Comparison of ENCODE assay signal across 24 mouse cellular contexts in the genomic region with DNA sequence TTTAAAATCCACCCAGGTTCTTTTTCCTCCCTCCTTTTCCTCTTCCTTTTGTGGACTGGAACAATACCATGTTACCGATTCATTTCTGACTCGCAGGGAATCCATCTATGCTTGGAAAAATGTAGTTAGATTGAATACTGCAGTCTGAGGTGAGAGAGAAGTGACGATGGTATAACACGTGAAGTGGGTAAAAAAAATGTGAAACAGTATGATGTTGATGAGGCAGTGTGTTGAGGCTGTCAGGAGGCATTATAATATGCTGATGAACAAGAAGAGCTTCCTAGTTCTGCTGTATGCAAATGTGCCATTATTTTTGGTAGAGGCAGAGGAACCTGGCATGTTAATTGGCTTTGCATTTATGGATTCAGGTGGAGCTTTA.
DNase-seq lines count a peak whose midpoint lies in the region; ATAC-seq lines count a peak whose summit lies in the region.
"Had no signal": no experiment of that assay in that cellular context is flagged by ENCODE, and none has a peak within 500 bp of the region (broad histone marks: within the 10 kb centered on the region; RNA-seq: fewer than 3 reads in every experiment).

No protein-coding gene starts in this region.

- peaks cover 7% of the 10 kb centered on the region for H3K4me1 ChIP-seq in hindbrain, embryonic 12.5 days
- no peaks in the 10 kb centered on the region for H3K4me1 ChIP-seq in hindbrain, embryonic 11.5 days (replicated peaks; ENCODE audit: control insufficient read depth, insufficient read depth, low read length)
- H3K4me1 ChIP-seq in forebrain, embryonic 13.5 days, result peaks cover 14% of the 10 kb centered on the region
- no peaks in the 10 kb centered on the region; the same call in 1 of the 2 replicates for H3K4me1 ChIP-seq in hindbrain, embryonic 16.5 days (ENCODE audit: control insufficient read depth, insufficient read depth, low read depth, low read length)
- peaks cover 10% of the 10 kb centered on the region for H3K4me1 ChIP-seq in midbrain, embryonic 15.5 days
- H3K4me1 ChIP-seq: heart, embryonic 10.5 days; intestine, embryonic 15.5 days; limb, embryonic 15.5 days; stomach, embryonic 15.5 days had no signal

- ATAC-seq in hindbrain, embryonic 12.5 days (ENCODE audit: low FRiP score), result 0 out of 2 replicates have a peak, but pooled peaks have one; percentile 40
- ATAC-seq in hindbrain, embryonic 11.5 days (ENCODE audit: low FRiP score), result no peak
- peak; percentile 66 for ATAC-seq in forebrain, embryonic 13.5 days
- ATAC-seq in hindbrain, embryonic 16.5 days, result peak; percentile 24; the same call in 1 of the 2 replicates
- ATAC-seq in midbrain, embryonic 15.5 days (replicated peaks), result peak; percentile 81
- ATAC-seq: CD4-positive, CD25-positive, alpha-beta regulatory T cell, adult 4 months; intestine, embryonic 15.5 days had no signal

- H3K4me2 ChIP-seq in hindbrain, embryonic 12.5 days (replicated peaks), result peak overlapping the region; percentile 25
- H3K4me2 ChIP-seq in hindbrain, embryonic 11.5 days (replicated peaks; ENCODE audit: low read depth, low read length), result no peak overlapping the region
- H3K4me2 ChIP-seq in forebrain, embryonic 13.5 days, result peak overlapping the region; percentile 12
- peak overlapping the region; percentile 21 for H3K4me2 ChIP-seq in hindbrain, embryonic 16.5 days (ENCODE audit: low read length)
- peak overlapping the region; percentile 19; the same call in 1 of the 2 replicates for H3K4me2 ChIP-seq in midbrain, embryonic 15.5 days
- H3K4me2 ChIP-seq: intestine, embryonic 15.5 days; limb, embryonic 15.5 days; lung, embryonic 14.5 days; neural tube, embryonic 13.5 days; stomach, embryonic 15.5 days had no signal

- no peaks in the 10 kb centered on the region for H3K9me3 ChIP-seq in hindbrain, embryonic 12.5 days (replicated peaks)
- H3K9me3 ChIP-seq in hindbrain, embryonic 11.5 days (ENCODE audit: control insufficient read depth, low read length), result no peaks in the 10 kb centered on the region
- no peaks in the 10 kb centered on the region for H3K9me3 ChIP-seq in forebrain, embryonic 13.5 days (replicated peaks)
- no peaks in the 10 kb centered on the region for H3K9me3 ChIP-seq in hindbrain, embryonic 16.5 days (ENCODE audit: control insufficient read depth, low read length)
- H3K9me3 ChIP-seq in midbrain, embryonic 15.5 days, result no peaks in the 10 kb centered on the region
- H3K9me3 ChIP-seq: heart, embryonic 10.5 days; intestine, embryonic 15.5 days; limb, embryonic 15.5 days; neural tube, embryonic 13.5 days; stomach, embryonic 15.5 days had no signal

- 37% methylated on average over 4 of the region's 4 CpGs for WGBS in hindbrain, embryonic 12.5 days
- WGBS in hindbrain, embryonic 11.5 days, result 30% methylated on average over 4 of the region's 4 CpGs
- WGBS in forebrain, embryonic 13.5 days, result 4% methylated on average over 4 of the region's 4 CpGs
- 12% methylated on average over 4 of the region's 4 CpGs for WGBS in hindbrain, embryonic 16.5 days
- WGBS in midbrain, embryonic 15.5 days, result 8% methylated on average over 4 of the region's 4 CpGs

- DNase-seq in hindbrain, embryonic 11.5 days (ENCODE audit: low spot score), result no peak
- no peak for DNase-seq in right cerebral cortex, adult 18-20 months
- no peak for DNase-seq in natural killer cell, adult 2 months (ENCODE audit: low spot score in 2 of 2)
- DNase-seq in left cerebral cortex, postnatal 25 days (ENCODE audit: low spot score in 2 of 2), result no peak
- DNase-seq: adrenal gland, postnatal 25 days; cerebellum, adult 9-10 months; gastrocnemius, adult 2 months; heart, postnatal 4 days; kidney, postnatal 36 days; left cerebral cortex, postnatal 4 days; lung, embryonic 14.5 days; thymus, adult 18-20 months; thymus, postnatal 36 days had no signal

- H3K36me3 ChIP-seq in hindbrain, embryonic 12.5 days, result no peaks in the 10 kb centered on the region
- H3K36me3 ChIP-seq in hindbrain, embryonic 11.5 days (ENCODE audit: control insufficient read depth, insufficient read depth, low read length), result no peaks in the 10 kb centered on the region
- no peaks in the 10 kb centered on the region for H3K36me3 ChIP-seq in forebrain, embryonic 13.5 days (ENCODE audit: poor library complexity, severe bottlenecking)
- no peaks in the 10 kb centered on the region for H3K36me3 ChIP-seq in hindbrain, embryonic 16.5 days (ENCODE audit: control insufficient read depth, insufficient read depth, low read length)
- no peaks in the 10 kb centered on the region for H3K36me3 ChIP-seq in midbrain, embryonic 15.5 days (replicated peaks)
- H3K36me3 ChIP-seq: heart, embryonic 10.5 days; intestine, embryonic 15.5 days; limb, embryonic 15.5 days; neural tube, embryonic 13.5 days; stomach, embryonic 15.5 days had no signal

- H3K4me3 ChIP-seq in hindbrain, embryonic 12.5 days, result no peak overlapping the region
- H3K4me3 ChIP-seq in hindbrain, embryonic 11.5 days (ENCODE audit: low read depth, low read length), result no peak overlapping the region
- H3K4me3 ChIP-seq in forebrain, embryonic 13.5 days, result no peak overlapping the region
- no peak overlapping the region for H3K4me3 ChIP-seq in hindbrain, embryonic 16.5 days (ENCODE audit: low read length)
- no peak overlapping the region for H3K4me3 ChIP-seq in midbrain, embryonic 15.5 days
- H3K4me3 ChIP-seq: gastrocnemius, adult 2 months; heart, embryonic 10.5 days; intestine, embryonic 15.5 days; limb, embryonic 15.5 days; neural tube, embryonic 13.5 days; stomach, embryonic 15.5 days had no signal

- 0 out of 2 replicates have a peak overlapping the region, but pooled peaks have one; percentile 55 for H3K27ac ChIP-seq in hindbrain, embryonic 12.5 days
- no peak overlapping the region for H3K27ac ChIP-seq in hindbrain, embryonic 11.5 days (ENCODE audit: low read depth, low read length)
- H3K27ac ChIP-seq in forebrain, embryonic 13.5 days, result peak overlapping the region; percentile 4; the same call in 1 of the 2 replicates
- no peak overlapping the region for H3K27ac ChIP-seq in hindbrain, embryonic 16.5 days (ENCODE audit: low read depth, low read length)
- peak overlapping the region; percentile 37 for H3K27ac ChIP-seq in midbrain, embryonic 15.5 days
- H3K27ac ChIP-seq: gastrocnemius, adult 2 months; heart, embryonic 10.5 days; intestine, embryonic 15.5 days; limb, embryonic 15.5 days; liver, embryonic 14.5 days; neural tube, embryonic 13.5 days; stomach, embryonic 15.5 days had no signal

- no peaks in the 10 kb centered on the region for H3K27me3 ChIP-seq in hindbrain, embryonic 12.5 days
- no peaks in the 10 kb centered on the region for H3K27me3 ChIP-seq in hindbrain, embryonic 11.5 days (ENCODE audit: control insufficient read depth, insufficient read depth, low read length)
- no peaks in the 10 kb centered on the region for H3K27me3 ChIP-seq in forebrain, embryonic 13.5 days
- H3K27me3 ChIP-seq in hindbrain, embryonic 16.5 days (replicated peaks; ENCODE audit: control insufficient read depth, insufficient read depth, low read length), result no peaks in the 10 kb centered on the region
- H3K27me3 ChIP-seq in midbrain, embryonic 15.5 days (replicated peaks), result no peaks in the 10 kb centered on the region
- H3K27me3 ChIP-seq: intestine, embryonic 15.5 days; limb, embryonic 15.5 days; neural tube, embryonic 13.5 days; stomach, embryonic 15.5 days had no signal

- intact Hi-C loops in left cerebral cortex, postnatal 25 days (cut with DNase I), result no loop called here

- H3K9ac ChIP-seq in hindbrain, embryonic 12.5 days, result no peak overlapping the region
- H3K9ac ChIP-seq in hindbrain, embryonic 11.5 days (ENCODE audit: low read depth, low read length), result no peak overlapping the region
- H3K9ac ChIP-seq in forebrain, embryonic 13.5 days, result peak overlapping the region; percentile 3; the same call in 1 of the 2 replicates
- H3K9ac ChIP-seq in hindbrain, embryonic 16.5 days (ENCODE audit: low read depth, low read length), result no peak overlapping the region
- H3K9ac ChIP-seq in midbrain, embryonic 15.5 days, result no peak overlapping the region
- H3K9ac ChIP-seq: intestine, embryonic 15.5 days; limb, embryonic 15.5 days; liver, embryonic 14.5 days; lung, embryonic 14.5 days; neural tube, embryonic 13.5 days; stomach, embryonic 15.5 days had no signal

Comparison
In these comparisons a context has a peak if more than half of its experiments do, and no peak if none do; other contexts are left out.
1. H3K27ac ChIP-seq: peak in hindbrain, embryonic 12.5 days (single experiment), forebrain, embryonic 13.5 days (single experiment) and midbrain, embryonic 15.5 days (single experiment); none in hindbrain, embryonic 11.5 days (single experiment) and hindbrain, embryonic 16.5 days (single experiment).